Mouse (Mus musculus) erythroblast, embryonic 14.5 days (primary cell): ENCODE results near the gene Ckap5.

Experiments used
- GATA1 ChIP-seq: IDR thresholded peaks from 2 replicates; pipeline ENCODE4 v1.6.1; 2012; ENCODE audit warnings: low read length, inconsistent platforms, mixed read lengths
- TAL1 ChIP-seq: IDR thresholded peaks from 3 replicates; pipeline ENCODE4 v1.6.1; 2012; ENCODE audit warnings: low read length, inconsistent platforms, mixed read lengths

- TF ChIP-seq GATA1, result no peak
- no peak for TF ChIP-seq TAL1
These were observed 95.8 kb downstream of the Ckap5 start for GRCm38 (mm10) chr2:91622356-91622755.
